Mouse (Mus musculus): ENCODE measurements at regions not wholly inside any gene's neighbourhood (a gene's known extent, or its start where the extent isn't known, plus 50 kb on each side); places are given as distances from the start of the nearest gene placed in this dataset.

- peak in 1 of 2 experiments; percentile 11 for DNase-seq (ENCODE audit: extremely low spot score in 1 of 2, low spot score in 1 of 2)
Observed at GRCm38 (mm10) chr1:99369776-99370175, 402.8 kb upstream of the Cntnap5b start.

- DNase-seq (ENCODE audit: extremely low spot score in 1 of 2, low spot score in 1 of 2) = peak in 1 of 2 experiments; percentile 2
Observed at GRCm38 (mm10) chr1:99370346-99370940, 402.1 kb upstream of the Cntnap5b start.

GRCm38 (mm10) chr1:99395813-99396212, 376.8 kb upstream of the Cntnap5b start:
- DNase-seq (ENCODE audit: extremely low spot score in 1 of 2, low spot score in 1 of 2) = no peak
